Mouse (Mus musculus) midbrain, embryonic 11.5 days (tissue): ENCODE measurements around the gene Saxo1. TPM values are rescaled to one million over a fixed set of nuclear protein-coding genes. Genes with fewer than 3 reads are reported as not detected.

Experiments used
- ATAC-seq: fragments of 200-750 bp; cut with Nextera tagmentation; 2 replicates; pipeline ENCODE4 v1.8.0; 2017; ENCODE audit warnings: moderate TSS enrichment, moderate library complexity; ENCODE audit not compliant: low FRiP score
- DNase-seq: peaks from one replicate; pipeline ENCODE4 v3.0.0; 2015; ENCODE audit warnings: low spot score; ENCODE audit errors: missing footprints
- H3K27ac ChIP-seq: fragments of 300-500 bp; sonication (generic); 2 replicates; pipeline ENCODE4 v1.5.1; 2014; ENCODE audit warnings: low read depth, low read length
- H3K27me3 ChIP-seq: fragments of 300-500 bp; sonication (generic); 2 replicates; pipeline ENCODE4 v1.6.1; 2014; ENCODE audit warnings: mild to moderate bottlenecking, low read length, moderate library complexity, mixed read lengths; ENCODE audit not compliant: control insufficient read depth, insufficient read depth
- H3K36me3 ChIP-seq: fragments of 300-500 bp; sonication (generic); 2 replicates; pipeline ENCODE4 v1.6.1; 2014; ENCODE audit warnings: mild to moderate bottlenecking, low read length, moderate library complexity, mixed read lengths; ENCODE audit not compliant: control insufficient read depth, insufficient read depth
- H3K4me1 ChIP-seq: fragments of 300-500 bp; sonication (generic); 2 replicates; pipeline ENCODE4 v1.6.1; 2014; ENCODE audit warnings: low read length; ENCODE audit not compliant: control insufficient read depth, insufficient read depth
- H3K4me2 ChIP-seq: fragments of 300-500 bp; sonication (generic); 2 replicates; pipeline ENCODE4 v1.6.1; 2014; ENCODE audit warnings: mild to moderate bottlenecking, moderate library complexity
- H3K4me3 ChIP-seq: fragments of 300-500 bp; sonication (generic); 2 replicates; pipeline ENCODE4 v1.5.1; 2014; ENCODE audit warnings: low read depth, low read length
- H3K9ac ChIP-seq: fragments of 300-500 bp; sonication (generic); 2 replicates; pipeline ENCODE4 v1.6.1; 2014; ENCODE audit warnings: low read length
- H3K9me3 ChIP-seq: fragments of 300-500 bp; sonication (generic); 2 replicates; pipeline ENCODE4 v1.6.1; 2016; ENCODE audit warnings: low read length; ENCODE audit not compliant: control insufficient read depth
- WGBS: fragments of 180-500 bp; shearing (Covaris S2); extraction: QIAGEN DNeasy Blood & Tissue Kit; methylation state at CpG from one replicate; pipeline ENCODE4 v1.1.7; 2014; 5-methylcytosine and 5-hydroxymethylcytosine counted together
- polyA plus RNA-seq: library from polyadenylated mRNA; unstranded; fragments of >200 nt; fragmentation: Nextera tagmentation; extraction: Ambion mirVana; gene quantifications from 2 replicates; pipeline ENCODE4 v1.2.1, GENCODE M21; 2014

The Saxo1 gene
- polyA plus RNA-seq, 1 experiment from 2014 or later = not detected

GRCm38 (mm10) chr4:86416401-86417025, 141.6 kb downstream of the Saxo1 start:
- Histone ChIP-seq H3K4me3 (no peak overlapping the region), H3K4me1 (no peaks in the 10 kb centered on the region), H3K9ac (no peak overlapping the region), H3K27me3 (no peaks in the 10 kb centered on the region), H3K36me3 (no peaks in the 10 kb centered on the region), H3K4me2 (no peak overlapping the region), H3K27ac (no peak overlapping the region), H3K9me3 (no peaks in the 10 kb centered on the region)
- no peak for DNase-seq
- 85% methylated on average over 15 of the region's 15 CpGs for WGBS
- no peak for ATAC-seq

GRCm38 (mm10) chr4:86413388-86413787, 144.7 kb downstream of the Saxo1 start:
- Histone ChIP-seq H3K4me2 (no peak overlapping the region), H3K27me3 (no peaks in the 10 kb centered on the region), H3K27ac (no peak overlapping the region), H3K36me3 (no peaks in the 10 kb centered on the region), H3K4me1 (no peaks in the 10 kb centered on the region), H3K9ac (no peak overlapping the region), H3K9me3 (no peaks in the 10 kb centered on the region), H3K4me3 (no peak overlapping the region)
- ATAC-seq (no peak), DNase-seq (no peak)
- 63% methylated on average over 3 of the region's 3 CpGs for WGBS

GRCm38 (mm10) chr4:86410946-86411345, 147.2 kb downstream of the Saxo1 start:
- Histone ChIP-seq H3K9ac (no peak overlapping the region), H3K27me3 (no peaks in the 10 kb centered on the region), H3K9me3 (no peaks in the 10 kb centered on the region), H3K4me3 (no peak overlapping the region), H3K4me1 (no peaks in the 10 kb centered on the region), H3K4me2 (no peak overlapping the region), H3K36me3 (no peaks in the 10 kb centered on the region), H3K27ac (no peak overlapping the region)
- 90% methylated on average over 3 of the region's 3 CpGs for WGBS
- ATAC-seq (no peak), DNase-seq (no peak)

- H3K27me3 ChIP-seq = no peaks in the 10 kb centered on the region
- ATAC-seq = no peak
Observed at GRCm38 (mm10) chr4:86408421-86408820, 149.7 kb downstream of the Saxo1 start.

DNA sequence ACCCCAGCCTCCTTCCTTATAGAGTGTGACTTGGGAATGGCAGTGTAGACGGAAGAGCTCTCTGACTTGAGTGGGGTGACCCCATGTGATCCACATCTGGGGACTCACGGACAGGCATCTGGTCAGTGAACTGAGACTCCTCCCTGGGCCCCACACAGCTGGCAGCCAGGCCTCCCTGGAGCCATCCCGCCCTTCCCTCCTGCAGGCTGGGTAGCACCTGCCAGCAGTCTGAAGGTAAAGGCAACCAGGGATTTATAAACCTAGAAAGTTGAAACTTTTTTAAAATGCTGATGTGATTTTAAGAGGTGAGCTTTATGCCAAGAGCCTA, 151.0 kb downstream of the Saxo1 start:
- Histone ChIP-seq H3K36me3 (no peaks in the 10 kb centered on the region), H3K4me2 (no peak overlapping the region), H3K27ac (no peak overlapping the region), H3K9ac (no peak overlapping the region), H3K4me3 (no peak overlapping the region), H3K9me3 (no peaks in the 10 kb centered on the region), H3K4me1 (no peaks in the 10 kb centered on the region), H3K27me3 (no peaks in the 10 kb centered on the region)
- ATAC-seq (no peak), DNase-seq (no peak)
- 65% methylated on average over 3 of the region's 3 CpGs for WGBS

More at GRCm38 (mm10) chr4:86408421-86408820, 149.7 kb downstream of the Saxo1 start:
- H3K36me3 ChIP-seq = no peaks in the 10 kb centered on the region
- H3K4me3 ChIP-seq = no peak overlapping the region
- WGBS = 89% methylated on average over 9 of the region's 9 CpGs
- DNase-seq = no peak
- no peaks in the 10 kb centered on the region for H3K9me3 ChIP-seq
- H3K4me1 ChIP-seq = no peaks in the 10 kb centered on the region
- no peak overlapping the region for H3K4me2 ChIP-seq
- no peak overlapping the region for H3K27ac ChIP-seq
- H3K9ac ChIP-seq = no peak overlapping the region

DNA sequence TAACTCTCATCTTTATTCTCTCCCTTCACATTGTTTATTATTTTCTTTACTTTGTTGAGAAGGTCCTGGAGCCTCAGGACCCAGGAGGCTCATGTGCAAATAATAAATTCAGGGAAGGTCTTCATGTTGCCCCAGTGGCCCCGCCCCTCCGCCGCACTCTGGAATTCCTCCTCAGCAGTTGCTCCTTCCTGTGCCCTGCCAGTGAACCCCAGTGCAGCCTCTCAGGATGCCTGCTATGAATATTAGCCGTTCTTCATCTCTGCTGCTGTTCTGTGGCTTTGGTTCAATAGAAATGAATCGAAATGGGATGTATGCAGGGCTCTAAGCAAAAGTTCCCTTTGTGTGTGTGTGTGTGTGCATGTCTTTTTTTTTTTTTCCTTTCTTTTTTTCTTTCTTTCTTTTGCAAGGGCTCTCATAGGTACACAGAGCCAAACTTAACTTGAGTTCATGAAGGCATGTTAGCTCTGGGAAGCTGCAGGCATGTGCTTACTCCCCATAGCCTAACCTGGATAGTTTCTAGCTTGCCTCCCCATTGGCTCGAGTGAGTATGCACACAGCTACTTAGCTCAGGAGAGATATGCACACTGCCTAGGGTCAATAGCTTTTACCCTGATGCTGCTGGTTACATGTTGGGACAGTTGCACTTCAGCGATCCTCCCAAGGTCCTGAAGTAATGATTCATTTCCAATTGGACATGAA, 151.5 kb downstream of the Saxo1 start:
- no peak overlapping the region for H3K9ac ChIP-seq
- no peaks in the 10 kb centered on the region for H3K9me3 ChIP-seq
- no peak overlapping the region for H3K27ac ChIP-seq
- DNase-seq = no peak
- H3K27me3 ChIP-seq = no peaks in the 10 kb centered on the region
- H3K4me3 ChIP-seq = no peak overlapping the region
- H3K4me2 ChIP-seq = no peak overlapping the region
- no peaks in the 10 kb centered on the region for H3K4me1 ChIP-seq
- H3K36me3 ChIP-seq = no peaks in the 10 kb centered on the region
- ATAC-seq = no peak
- WGBS = 75% methylated on average over 7 of the region's 7 CpGs

DNA sequence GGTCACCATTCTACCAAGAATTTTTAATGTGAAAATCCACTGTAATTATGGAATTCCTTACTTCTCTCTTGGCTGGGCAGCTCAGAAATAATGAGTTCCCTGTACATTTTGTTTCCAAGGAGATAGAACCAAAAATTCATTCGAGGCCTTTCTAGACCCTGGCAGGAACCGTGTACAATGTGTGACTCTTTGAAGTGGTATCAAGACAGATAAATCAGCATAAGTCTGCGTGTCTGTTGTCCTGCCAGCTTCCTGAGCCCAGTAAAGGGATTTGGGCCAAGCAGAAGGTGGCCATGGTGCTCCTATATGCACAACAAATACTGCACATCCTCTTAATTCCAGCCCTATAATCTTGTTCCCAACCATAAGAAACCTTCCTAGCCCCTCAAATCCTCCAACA, 157.0 kb downstream of the Saxo1 start:
- no peak for ATAC-seq
- Histone ChIP-seq H3K27me3 (no peaks in the 10 kb centered on the region), H3K27ac (no peak overlapping the region), H3K4me2 (no peak overlapping the region), H3K36me3 (no peaks in the 10 kb centered on the region), H3K9ac (no peak overlapping the region), H3K9me3 (no peaks in the 10 kb centered on the region), H3K4me1 (no peaks in the 10 kb centered on the region), H3K4me3 (no peak overlapping the region)
- no peak for DNase-seq
- WGBS = 75% methylated on average over 3 of the region's 3 CpGs

DNA sequence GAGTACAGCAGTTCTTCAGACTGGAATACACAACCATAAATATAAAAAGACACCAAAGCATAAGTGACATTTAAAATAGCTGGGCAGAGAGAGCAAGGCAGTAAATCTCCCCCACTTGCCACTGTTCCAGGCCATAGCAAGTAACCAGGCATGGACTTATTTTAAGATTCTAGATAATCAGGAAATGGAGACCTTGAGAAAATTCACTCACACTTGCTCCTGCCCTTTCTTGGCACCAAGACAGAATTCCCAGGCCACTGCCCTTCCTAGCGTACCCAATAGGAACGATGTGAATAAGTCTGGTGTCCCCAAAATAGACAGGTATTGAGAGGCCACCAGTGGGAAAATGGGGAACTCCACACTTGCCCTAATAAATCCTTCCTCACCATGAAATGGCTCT, 160.7 kb downstream of the Saxo1 start:
- Histone ChIP-seq H3K4me3 (no peak overlapping the region), H3K9ac (no peak overlapping the region), H3K9me3 (no peaks in the 10 kb centered on the region), H3K36me3 (no peaks in the 10 kb centered on the region), H3K4me2 (no peak overlapping the region), H3K4me1 (no peaks in the 10 kb centered on the region), H3K27me3 (no peaks in the 10 kb centered on the region), H3K27ac (no peak overlapping the region)
- 94% methylated on average over 2 of the region's 2 CpGs for whole genome bisulfite sequencing
- no peak for ATAC-seq
- DNase-seq = no peak

DNA sequence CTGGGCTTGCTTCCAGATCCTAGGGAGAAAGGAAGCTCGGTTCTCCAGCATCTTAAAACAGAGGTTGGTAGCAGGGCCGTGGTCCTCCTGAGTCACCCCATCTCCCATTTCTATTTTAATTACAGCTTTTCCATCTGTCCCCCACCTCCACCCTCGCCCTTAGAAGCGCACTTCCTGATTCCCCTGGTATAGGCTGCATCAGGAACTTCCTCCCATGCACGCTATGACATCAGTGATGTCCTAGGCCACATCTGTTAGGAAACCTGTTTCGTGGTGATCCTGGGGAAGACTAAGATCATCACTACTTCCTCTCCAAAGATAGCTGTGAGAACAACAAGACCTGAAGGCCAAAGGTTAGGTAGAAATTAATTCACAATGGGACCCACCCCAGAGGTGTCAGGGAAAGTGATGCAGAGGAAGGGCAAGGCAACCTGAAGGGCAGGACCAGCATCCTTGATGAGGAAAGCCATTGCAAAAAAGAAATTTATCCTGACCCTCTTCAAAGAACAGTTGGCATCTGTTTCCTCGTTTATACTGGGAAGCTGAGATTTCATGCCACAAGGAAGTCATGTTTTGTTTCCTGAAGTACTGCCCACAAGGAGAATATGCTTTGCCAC, 161.3 kb downstream of the Saxo1 start:
- H3K9ac ChIP-seq = no peak overlapping the region
- no peak for ATAC-seq
- no peaks in the 10 kb centered on the region for H3K4me1 ChIP-seq
- no peaks in the 10 kb centered on the region for H3K9me3 ChIP-seq
- no peak for DNase-seq
- no peaks in the 10 kb centered on the region for H3K27me3 ChIP-seq
- 85% methylated on average over 7 of the region's 7 CpGs for WGBS
- no peaks in the 10 kb centered on the region for H3K36me3 ChIP-seq
- H3K27ac ChIP-seq = no peak overlapping the region
- no peak overlapping the region for H3K4me3 ChIP-seq
- H3K4me2 ChIP-seq = no peak overlapping the region
